Mouse (Mus musculus) lung, postnatal 0 days (tissue): Measurements from ENCODE around the gene Tmem79.

Experiments used
- CTCF ChIP-seq: IDR thresholded peaks from 2 replicates; pipeline ENCODE4 v1.5.1; 2016; ENCODE audit warnings: antibody characterized with exemption, mild to moderate bottlenecking
- EP300 ChIP-seq: IDR thresholded peaks from 2 replicates; pipeline ENCODE4 v1.6.1; 2016; ENCODE audit warnings: antibody characterized with exemption, mild to moderate bottlenecking, control low read depth

- TF ChIP-seq CTCF (no peak), EP300 (no peak)
These were observed 11.0 kb downstream of the Tmem79 start, which contains the start of gene Glmp for GRCm38 (mm10) chr3:88324951-88325405.
